Mouse (Mus musculus): ENCODE measurements around the gene 2010111I01Rik.
"Not testable (repeated sequence)": the region's sequence is repeated elsewhere in the genome, so short reads cannot be mapped to it uniquely, and the experiment has no call there.

- TF ChIP-seq POLR2A (IDR thresholded peaks at IDR 0.05; ENCODE audit: borderline replicate concordance, low read depth, low read length); CTCF (IDR thresholded peaks at IDR 0.05; ENCODE audit: low read depth, low read length): not testable (repeated sequence)
Measured at GRCm38 (mm10) chr13:63234520-63234919, 269.8 kb downstream of the 2010111I01Rik start.

All from bone marrow macrophage, adult 2 months (primary cell).